Mouse (Mus musculus): ENCODE results near the gene Gpx3.
"Not testable (repeated sequence)": the region's sequence is repeated elsewhere in the genome, so short reads cannot be mapped to it uniquely, and the experiment has no call there.

The Gpx3 gene

GRCm38 (mm10) chr11:54902333-54903323 is at the start of gene Gpx3:
Gene Gpx3 (plus strand): TSS chr11:54902453.
- in situ Hi-C loops (cut with MboI) = no loop called here

GRCm38 (mm10) chr11:54858880-54859279 is 43.4 kb upstream of the Gpx3 start:
- in situ Hi-C loops (cut with MboI) = not testable (repeated sequence)

GRCm38 (mm10) chr11:54859322-54860165 is 42.7 kb upstream of the Gpx3 start:
- in situ Hi-C loops (cut with MboI) = loop anchor here (5.0 kb wide), 1 partner anchor 152 kb away; no protein-coding TSS in a partner anchor

GRCm38 (mm10) chr11:54860256-54861038 is 41.8 kb upstream of the Gpx3 start, which contains the start of gene Lyrm7:
Gene Lyrm7 (minus strand): TSS chr11:54860916.
- in situ Hi-C loops (cut with MboI) = loop anchor here (5.0 kb wide), 1 partner anchor 153 kb away; no protein-coding TSS in a partner anchor

GRCm38 (mm10) chr11:54861471-54862420 is 40.5 kb upstream of the Gpx3 start:
- in situ Hi-C loops (cut with MboI) = loop anchor here (5.0 kb wide), 1 partner anchor 154 kb away; no protein-coding TSS in a partner anchor

GRCm38 (mm10) chr11:54862621-54863520 is 39.4 kb upstream of the Gpx3 start:
- in situ Hi-C loops (cut with MboI) = loop anchor here (5.0 kb wide), 1 partner anchor 156 kb away; no protein-coding TSS in a partner anchor

- in situ Hi-C loops (cut with MboI) = no loop called here
Measured at GRCm38 (mm10) chr11:54865330-54866085, 36.7 kb upstream of the Gpx3 start.

GRCm38 (mm10) chr11:54866119-54867048 is 35.9 kb upstream of the Gpx3 start, which contains the start of gene Hint1:
Gene Hint1 (plus strand): TSS chr11:54866383.
- in situ Hi-C loops (cut with MboI) = no loop called here

GRCm38 (mm10) chr11:54867049-54867385 is 35.2 kb upstream of the Gpx3 start:
- in situ Hi-C loops (cut with MboI) = no loop called here

GRCm38 (mm10) chr11:54867903-54868434 is 34.3 kb upstream of the Gpx3 start:
- in situ Hi-C loops (cut with MboI) = no loop called here

GRCm38 (mm10) chr11:54868445-54868844 is 33.8 kb upstream of the Gpx3 start:
- in situ Hi-C loops (cut with MboI) = no loop called here

GRCm38 (mm10) chr11:54869318-54869717 is 32.9 kb upstream of the Gpx3 start:
- in situ Hi-C loops (cut with MboI) = no loop called here

- in situ Hi-C loops (cut with MboI) = no loop called here
Measured at GRCm38 (mm10) chr11:54871831-54872537, 30.3 kb upstream of the Gpx3 start.

GRCm38 (mm10) chr11:54876031-54876430 is 26.2 kb upstream of the Gpx3 start:
- in situ Hi-C loops (cut with MboI) = no loop called here

- in situ Hi-C loops (cut with MboI) = no loop called here
Measured at GRCm38 (mm10) chr11:54878893-54879292, 23.4 kb upstream of the Gpx3 start.

GRCm38 (mm10) chr11:54879434-54879833 is 22.8 kb upstream of the Gpx3 start:
- in situ Hi-C loops (cut with MboI) = no loop called here
